Mouse (Mus musculus) kidney, adult 2 months (tissue): Measurements from ENCODE around the gene Dnmt3l. TPM values are rescaled to one million over a fixed set of nuclear protein-coding genes. Genes with fewer than 3 reads are reported as not detected.
"Not testable (repeated sequence)": the region's sequence is repeated elsewhere in the genome, so short reads cannot be mapped to it uniquely, and the experiment has no call there.

Experiments
- DNase-seq: peaks from one replicate; pipeline ENCODE4 v3.0.0; 2021
- H3K27ac ChIP-seq: fragments of 200-500 bp; 2 replicates; pipeline ENCODE4 v1.5.1; 2012; ENCODE audit warnings: low read depth, low read length, control low read depth, inconsistent platforms; ENCODE audit not compliant: insufficient read depth
- H3K27me3 ChIP-seq: fragments of 200-500 bp; replicated peaks from 2 replicates; pipeline ENCODE4 v1.6.1; 2012; ENCODE audit warnings: mild to moderate bottlenecking, moderate library complexity, low read length, inconsistent platforms; ENCODE audit not compliant: control insufficient read depth, insufficient read depth
- H3K36me3 ChIP-seq: fragments of 200-500 bp; 2 replicates; pipeline ENCODE4 v1.6.1; 2012; ENCODE audit warnings: mild to moderate bottlenecking, moderate library complexity, low read length, inconsistent platforms; ENCODE audit not compliant: control insufficient read depth, insufficient read depth
- H3K4me1 ChIP-seq: fragments of 200-500 bp; 2 replicates; pipeline ENCODE4 v1.6.1; 2011; ENCODE audit warnings: low read length; ENCODE audit not compliant: control insufficient read depth, insufficient read depth
- H3K4me3 ChIP-seq: fragments of 200-500 bp; 2 replicates; pipeline ENCODE4 v1.5.1; 2011; ENCODE audit warnings: mild to moderate bottlenecking, low read depth, low read length, control low read depth; ENCODE audit not compliant: insufficient read depth
- CTCF ChIP-seq: fragments of 200-500 bp; conservative IDR thresholded peaks from 2 replicates; pipeline ENCODE4 v1.5.1; 2011; ENCODE audit warnings: low read depth, mild to moderate bottlenecking, control low read depth, low read length, moderate library complexity, mixed read lengths; ENCODE audit not compliant: insufficient read depth, insufficient read length
- POLR2A ChIP-seq: fragments of 200-500 bp; IDR thresholded peaks from one replicate; pipeline ENCODE4 v1.6.1; 2011; ENCODE audit warnings: low read depth, low read length, control low read depth
- WGBS: fragments of 180-500 bp; shearing (Covaris S2); methylation state at CpG from one replicate; pipeline ENCODE4 v1.1.7; 2018; 5-methylcytosine and 5-hydroxymethylcytosine counted together
- polyA plus RNA-seq: library from polyadenylated mRNA; depleted of rRNA; stranded (reverse); fragments of >200 nt; gene quantifications from 2 replicates; pipeline ENCODE4 v1.2.3, GENCODE M21; 2012

Dnmt3l gene
- polyA plus RNA-seq, 1 experiment: 0.34 TPM

DNA sequence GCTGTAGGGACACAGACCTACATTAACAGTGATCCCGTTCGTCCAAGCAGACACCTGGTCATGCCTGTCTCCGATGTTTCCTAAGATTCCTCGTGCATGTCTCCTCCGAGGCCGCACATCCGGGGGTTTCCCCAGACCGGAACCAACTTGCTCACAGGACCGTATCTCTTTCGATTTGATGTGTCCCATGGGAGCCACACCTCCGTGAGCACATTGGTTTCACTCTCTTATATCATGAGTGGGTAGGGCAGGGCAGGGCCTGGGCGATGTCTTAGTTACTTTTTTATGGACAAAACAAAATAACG, 50.9 kb downstream of the Dnmt3l start:
- Histone ChIP-seq H3K27ac (no peak overlapping the region), H3K4me1 (peaks cover 3% of the 10 kb centered on the region; the same call in 1 of the 2 replicates), H3K36me3 (no peaks in the 10 kb centered on the region), H3K4me3 (no peak overlapping the region), H3K27me3 (no peaks in the 10 kb centered on the region)
- no peak for TF ChIP-seq CTCF
- TF ChIP-seq POLR2A: no peak
- no peak for DNase-seq
- WGBS: 59% methylated on average over 13 of the region's 13 CpGs

DNA sequence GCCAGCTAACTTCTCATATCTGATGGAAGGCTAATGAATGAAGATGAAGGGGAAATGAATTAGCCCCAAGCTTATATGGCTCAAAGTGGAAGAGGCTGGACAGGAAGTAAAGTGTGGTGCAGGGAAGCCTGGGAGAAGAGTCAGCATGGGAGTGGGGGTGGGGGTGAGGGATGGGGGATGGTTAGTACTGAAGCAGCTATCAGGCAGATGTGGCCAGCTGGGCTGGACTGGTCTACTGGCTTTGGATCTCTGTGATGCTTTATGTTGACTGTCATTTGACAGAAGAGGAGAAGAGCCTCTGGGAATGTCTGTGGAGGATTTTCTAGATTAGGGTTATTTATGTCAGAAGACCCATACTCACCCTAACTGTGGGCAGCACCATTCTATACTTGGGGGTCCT, 53.5 kb downstream of the Dnmt3l start:
- TF ChIP-seq CTCF: no peak
- TF ChIP-seq POLR2A: no peak
- no peak overlapping the region for H3K4me3 ChIP-seq
- H3K4me1 ChIP-seq: peaks cover 3% of the 10 kb centered on the region; the same call in 1 of the 2 replicates
- no peaks in the 10 kb centered on the region for H3K36me3 ChIP-seq
- no peak overlapping the region for H3K27ac ChIP-seq
- H3K27me3 ChIP-seq: no peaks in the 10 kb centered on the region
- no peak for DNase-seq

DNA sequence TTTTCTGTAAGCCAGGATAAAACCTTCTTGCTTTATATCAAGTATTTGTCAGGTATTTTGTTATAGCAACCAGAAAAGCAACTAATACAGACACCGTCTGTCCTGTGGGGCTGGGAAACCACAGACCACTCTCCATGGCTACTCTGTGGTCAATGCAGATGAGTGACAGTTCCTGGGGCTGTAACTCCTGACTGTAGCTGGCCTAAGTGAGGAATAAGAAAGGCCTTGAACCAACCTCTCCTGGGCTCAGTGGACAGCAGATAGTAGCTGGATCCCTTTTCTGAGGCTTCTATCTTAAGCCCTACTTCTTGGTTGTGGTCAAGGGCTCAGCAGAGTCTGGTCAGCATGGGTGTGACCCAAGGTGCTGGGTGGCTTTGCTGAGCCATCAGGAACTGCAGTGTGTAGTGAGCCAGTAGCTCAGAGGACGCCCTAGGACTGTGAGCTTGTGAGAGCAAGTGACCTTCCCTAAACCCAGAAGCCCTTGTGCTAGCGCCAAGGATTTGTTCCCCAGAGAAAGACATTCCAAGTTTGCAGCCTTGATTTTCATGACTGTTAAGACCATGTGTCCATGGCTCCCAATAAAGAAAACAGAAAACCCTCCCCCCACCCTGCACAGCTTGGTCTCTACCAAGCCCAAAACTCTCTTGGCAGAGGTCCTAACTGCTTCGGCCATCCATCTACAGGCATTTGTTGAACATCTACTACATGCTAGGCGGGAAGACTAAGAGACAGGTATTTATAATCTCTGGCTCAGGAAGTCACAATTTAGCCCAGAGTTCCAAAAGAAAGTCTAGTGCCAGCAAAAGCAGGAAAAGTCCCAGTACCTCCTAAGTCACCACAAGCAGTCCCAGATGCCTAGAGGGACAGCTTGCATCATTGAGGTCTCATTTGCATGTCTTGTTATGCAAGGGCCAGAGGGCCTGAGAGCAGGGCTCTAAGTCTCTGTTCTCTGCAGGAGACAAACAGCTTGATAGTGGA, 54.5 kb downstream of the Dnmt3l start:
- no peaks in the 10 kb centered on the region for H3K27me3 ChIP-seq
- peak; percentile 71 for DNase-seq
- WGBS: 62% methylated on average over 5 of the region's 5 CpGs
- TF ChIP-seq CTCF: no peak
- no peak for TF ChIP-seq POLR2A
- H3K36me3 ChIP-seq: no peaks in the 10 kb centered on the region
- H3K27ac ChIP-seq: peak overlapping the region; percentile 42
- H3K4me3 ChIP-seq: no peak overlapping the region
- peaks cover 3% of the 10 kb centered on the region; the same call in 1 of the 2 replicates for H3K4me1 ChIP-seq

DNA sequence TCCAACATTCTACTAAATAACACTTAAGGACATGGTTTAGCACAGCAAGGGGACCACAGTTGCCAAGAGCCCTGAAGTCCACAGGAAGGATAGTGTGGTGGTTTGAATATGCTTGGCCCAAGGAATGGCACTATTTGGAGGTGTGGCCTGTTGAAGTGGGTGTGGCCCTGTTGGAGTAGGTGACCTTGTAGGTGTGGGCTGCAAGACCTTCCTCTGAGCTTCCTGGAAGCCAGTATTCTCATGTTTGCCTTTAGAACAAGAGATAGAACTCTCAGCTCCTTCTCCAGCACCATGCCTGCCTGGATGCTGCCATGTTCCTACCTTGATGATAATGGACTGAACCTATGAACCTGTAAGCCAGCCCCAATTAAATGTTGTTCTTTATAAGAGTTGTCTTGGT, 58.1 kb downstream of the Dnmt3l start:
- H3K36me3 ChIP-seq, DNase-seq, H3K4me3 ChIP-seq, H3K27me3 ChIP-seq, H3K4me1 ChIP-seq, H3K27ac ChIP-seq: not testable (repeated sequence)

DNA sequence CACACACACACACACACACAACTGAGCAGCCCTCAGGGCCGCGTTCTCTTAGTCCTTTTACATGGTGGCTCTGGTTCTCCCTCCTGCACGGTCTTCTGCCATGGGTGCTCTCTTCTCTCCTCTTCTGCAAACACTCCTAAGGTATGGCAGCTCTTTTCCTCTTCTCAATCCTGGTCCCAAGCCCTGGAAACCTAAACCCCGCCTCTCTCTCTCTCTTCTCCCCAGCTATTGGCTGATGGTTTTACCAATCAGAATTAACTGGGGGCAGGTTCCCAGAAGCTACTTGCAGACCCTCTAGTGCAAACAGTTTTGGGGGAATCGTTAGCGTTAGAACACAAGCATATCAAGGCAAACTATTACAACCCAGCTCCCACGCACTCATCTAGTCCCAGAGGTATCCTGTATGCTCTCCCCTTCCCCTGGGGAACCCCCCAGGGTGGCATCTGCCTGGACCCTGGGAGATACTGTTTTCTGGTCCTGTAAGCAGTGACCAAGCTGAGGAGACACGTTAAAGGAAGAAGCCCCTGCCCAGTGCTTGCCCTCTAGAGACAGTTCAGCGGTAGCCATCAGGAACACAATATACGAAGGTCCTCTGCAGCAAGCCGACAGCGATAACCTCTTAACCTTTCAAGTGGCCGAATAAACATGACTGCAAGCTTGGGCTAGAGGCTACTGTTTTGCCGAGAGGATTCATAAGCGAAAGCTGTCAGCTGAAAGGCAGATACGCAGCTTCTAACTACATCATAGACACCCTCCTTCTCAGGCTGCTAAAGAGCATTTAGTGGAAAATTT, 59.4 kb downstream of the Dnmt3l start:
- DNase-seq: peak; percentile 54
- H3K4me1 ChIP-seq: peaks cover 3% of the 10 kb centered on the region
- 0 out of 2 replicates have a peak overlapping the region, but pooled peaks have one; percentile 6 for H3K27ac ChIP-seq
- H3K4me3 ChIP-seq: no peak overlapping the region
- no peaks in the 10 kb centered on the region for H3K36me3 ChIP-seq
- 30% methylated on average over 16 of the region's 16 CpGs for WGBS
- TF ChIP-seq POLR2A (no peak), CTCF (no peak)
- H3K27me3 ChIP-seq: no peaks in the 10 kb centered on the region

DNA sequence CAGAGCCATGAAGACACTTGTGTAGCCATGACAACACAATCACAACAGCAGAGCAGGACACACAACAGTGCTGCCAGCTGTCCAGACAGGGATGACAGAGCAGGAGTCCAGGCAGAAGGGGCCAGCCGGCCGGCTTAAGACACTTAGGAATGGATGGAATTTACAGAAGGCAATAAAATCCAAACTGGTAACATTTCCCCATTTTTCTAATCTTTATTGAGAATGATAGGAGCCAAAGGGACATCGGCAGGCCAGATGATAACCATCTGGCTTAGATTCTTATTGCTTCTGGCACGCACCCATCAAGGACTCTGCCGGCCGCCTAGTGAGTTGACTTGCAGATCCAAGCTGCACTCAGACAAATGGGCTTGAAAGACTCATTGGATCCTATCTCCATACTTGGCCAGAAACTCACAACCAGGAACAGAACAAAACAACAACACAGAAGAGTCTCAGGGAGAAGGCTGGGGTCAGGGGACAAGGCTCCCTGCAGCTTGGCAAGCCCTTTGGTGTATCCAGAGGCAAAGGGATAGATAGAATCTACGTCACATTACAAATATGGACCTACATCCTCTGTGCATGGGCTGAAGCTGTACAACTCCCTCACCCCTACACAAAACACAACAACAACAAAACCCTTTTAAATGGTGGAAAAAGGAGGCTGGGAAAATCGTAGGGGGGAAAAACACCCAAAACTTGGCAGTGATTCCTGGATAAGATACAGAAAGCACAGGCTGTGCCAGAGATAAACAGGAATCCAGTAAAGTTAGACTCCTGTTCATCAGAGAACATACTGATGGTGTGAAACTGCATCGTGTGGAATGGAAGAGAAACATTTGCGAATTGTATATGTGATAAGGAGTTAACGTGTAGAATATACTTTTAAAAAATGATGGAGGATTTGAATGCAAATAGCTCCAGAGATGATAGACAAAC, 63.1 kb downstream of the Dnmt3l start:
- WGBS: 42% methylated on average over 11 of the region's 11 CpGs
- TF ChIP-seq CTCF: no peak
- no peak for TF ChIP-seq POLR2A
- no peaks in the 10 kb centered on the region for H3K36me3 ChIP-seq
- no peak overlapping the region for H3K4me3 ChIP-seq
- H3K27me3 ChIP-seq: no peaks in the 10 kb centered on the region
- DNase-seq: peak; percentile 79
- H3K27ac ChIP-seq: peak overlapping the region; percentile 81
- peaks cover 3% of the 10 kb centered on the region; the same call in 1 of the 2 replicates for H3K4me1 ChIP-seq
